Mouse (Mus musculus): ENCODE measurements around the gene Rnf144a.
A peak's percentile ranks its signal among the peaks of the same experiment; 100 is the strongest.

Gene Rnf144a

DNA sequence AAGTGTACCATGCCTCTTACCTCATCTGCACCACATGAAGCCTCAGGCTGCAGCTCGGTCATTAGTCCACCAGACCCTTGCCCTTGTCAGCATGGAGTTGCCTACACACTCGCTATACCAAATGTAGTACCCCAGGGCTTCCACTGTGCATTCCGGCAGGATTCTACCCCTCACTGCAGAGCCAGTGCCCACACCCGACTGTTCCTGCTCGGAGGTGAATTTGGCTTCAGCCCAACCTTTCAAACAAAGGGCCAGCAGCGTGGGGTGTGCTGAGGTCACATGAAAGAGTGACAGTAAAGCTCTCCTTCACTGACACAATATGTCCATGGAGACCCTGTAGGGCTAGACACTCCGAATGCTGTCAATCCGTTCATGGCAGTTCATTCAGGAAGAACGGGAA is 6.3 kb downstream of the Rnf144a start:
- no peak for DNase-seq

DNA sequence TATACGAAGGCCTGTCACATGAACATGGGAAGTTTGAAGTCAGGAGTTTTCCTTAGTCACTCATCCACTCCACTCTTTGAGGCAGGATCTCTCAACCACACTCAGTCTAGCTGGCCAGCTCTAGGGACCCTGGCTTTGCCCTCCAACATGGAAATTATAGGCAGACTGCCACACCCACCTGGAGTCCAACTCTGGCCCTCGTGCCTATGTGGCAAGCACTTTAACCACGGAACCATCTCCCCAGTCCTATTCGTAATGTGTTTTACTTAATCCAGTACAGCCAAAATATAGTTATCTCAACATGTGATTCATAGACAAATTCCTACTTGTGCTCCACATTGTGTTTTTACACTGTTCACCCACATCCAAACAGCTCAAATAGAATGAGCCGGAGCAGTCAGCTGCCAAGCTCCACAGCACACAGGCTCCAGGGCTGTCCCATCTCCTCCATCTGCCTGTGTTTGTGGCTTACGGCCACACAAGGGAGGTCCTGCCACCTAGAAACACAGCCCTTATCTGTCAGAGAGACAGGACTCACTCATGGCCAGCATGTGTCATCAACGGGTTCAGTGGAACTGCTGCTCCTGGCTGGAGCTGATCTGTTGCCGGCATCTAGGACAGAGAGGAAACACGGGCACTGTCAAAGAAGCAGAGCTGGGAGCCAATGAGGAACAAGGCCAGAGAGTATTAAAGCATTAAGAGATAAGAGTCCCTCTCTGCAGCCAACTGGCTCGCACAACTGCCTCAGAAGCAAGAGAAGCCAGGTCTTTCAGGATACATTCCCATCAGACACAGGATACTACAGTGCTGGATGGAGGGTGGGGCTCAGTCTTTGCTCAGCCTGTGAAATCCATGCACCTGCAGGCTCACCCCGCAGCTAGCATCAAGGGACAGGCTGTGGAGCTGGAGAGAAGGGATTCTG is 10.0 kb downstream of the Rnf144a start:
- DNase-seq = no peak

DNA sequence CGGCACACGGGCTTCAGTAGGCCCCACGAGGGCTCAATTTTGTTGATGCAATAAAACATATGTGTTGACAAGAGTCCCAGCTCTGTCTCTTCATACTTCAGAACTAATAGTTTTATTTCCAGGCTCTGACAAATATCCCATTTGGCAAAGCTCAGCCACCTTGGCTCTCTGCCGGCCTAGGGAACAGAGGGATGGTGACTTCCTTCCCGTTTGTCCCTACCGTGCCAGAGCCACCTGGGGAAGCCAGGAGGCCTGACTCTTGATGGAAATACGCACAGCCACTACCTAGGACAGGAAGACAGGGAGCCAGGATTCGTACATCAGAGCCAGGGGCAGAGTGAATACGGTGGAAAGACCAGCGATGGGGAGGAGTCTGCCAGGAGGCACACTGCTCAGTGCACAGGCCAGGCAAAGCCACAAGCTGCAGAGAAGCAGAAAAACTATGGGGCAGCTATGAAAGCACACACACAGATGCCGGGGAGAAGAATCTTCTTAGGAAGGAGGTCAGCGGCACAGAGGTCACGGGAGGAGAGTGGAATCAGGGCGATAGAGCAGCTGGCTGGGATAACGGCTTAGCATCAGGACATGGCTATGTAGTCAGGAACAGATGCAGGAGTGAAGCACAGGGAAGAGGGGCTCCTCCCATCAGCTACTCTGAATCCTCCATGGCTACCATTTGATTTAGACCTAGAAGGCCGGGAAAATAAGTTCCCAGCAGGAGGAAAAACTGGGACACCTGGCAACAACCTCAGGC is 11.5 kb downstream of the Rnf144a start:
- DNase-seq = no peak

DNA sequence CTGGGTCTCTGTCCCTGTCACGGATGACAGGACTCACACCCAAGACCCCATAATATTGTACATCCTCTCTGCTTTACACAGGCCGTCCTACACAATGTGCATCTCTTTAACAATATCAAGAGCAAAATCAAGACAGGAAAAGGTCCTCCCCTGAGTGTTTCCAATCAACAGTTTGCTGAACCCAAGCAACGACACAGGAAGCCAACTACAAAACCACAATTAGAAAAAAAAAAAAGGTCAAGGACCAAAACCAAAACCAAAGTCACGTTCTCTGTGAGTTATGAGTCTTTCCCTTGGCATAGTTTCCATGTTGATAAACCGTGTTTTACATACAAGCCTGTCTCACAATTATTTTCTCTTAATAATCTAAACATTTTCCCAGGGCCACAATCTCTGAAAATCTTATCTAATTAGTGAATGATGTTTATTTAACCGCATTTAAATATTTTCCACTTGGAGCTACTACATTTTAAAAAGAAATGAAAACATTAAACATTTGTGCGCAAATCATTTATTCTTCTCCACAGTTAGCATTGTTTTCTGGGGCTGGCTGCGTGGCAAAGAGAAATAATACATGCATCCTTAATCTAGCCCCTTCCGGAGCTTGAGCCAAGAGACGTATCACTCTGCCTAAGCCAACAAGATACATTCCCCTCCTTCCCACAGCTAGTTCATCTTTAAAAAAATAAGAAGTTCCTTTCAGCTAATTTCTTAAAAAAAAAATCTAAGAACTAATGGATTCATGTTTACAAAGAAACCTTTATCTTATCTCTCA is 13.2 kb downstream of the Rnf144a start:
- peak; percentile 41 to 45 for DNase-seq

DNA sequence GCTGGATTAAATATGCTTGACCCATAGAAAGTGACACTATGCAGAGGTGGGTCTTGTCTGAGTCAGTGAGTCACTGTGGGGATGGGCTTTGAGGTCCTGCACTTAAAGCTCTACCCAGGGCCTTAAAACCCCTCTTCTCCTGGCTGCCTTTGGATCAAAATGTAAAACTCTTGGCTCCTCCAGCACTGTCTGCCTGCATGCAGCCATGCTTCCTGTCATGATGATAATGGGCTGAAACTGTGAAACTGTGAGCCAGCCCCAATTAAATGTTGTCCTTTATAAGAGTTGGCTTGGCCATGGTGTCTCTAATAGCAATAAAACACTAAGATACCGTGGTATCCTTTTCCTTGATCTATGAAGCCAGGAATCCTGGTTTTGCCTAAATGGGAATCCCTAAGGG is 13.8 kb downstream of the Rnf144a start:
- DNase-seq = peak; percentile 19 to 25

DNA sequence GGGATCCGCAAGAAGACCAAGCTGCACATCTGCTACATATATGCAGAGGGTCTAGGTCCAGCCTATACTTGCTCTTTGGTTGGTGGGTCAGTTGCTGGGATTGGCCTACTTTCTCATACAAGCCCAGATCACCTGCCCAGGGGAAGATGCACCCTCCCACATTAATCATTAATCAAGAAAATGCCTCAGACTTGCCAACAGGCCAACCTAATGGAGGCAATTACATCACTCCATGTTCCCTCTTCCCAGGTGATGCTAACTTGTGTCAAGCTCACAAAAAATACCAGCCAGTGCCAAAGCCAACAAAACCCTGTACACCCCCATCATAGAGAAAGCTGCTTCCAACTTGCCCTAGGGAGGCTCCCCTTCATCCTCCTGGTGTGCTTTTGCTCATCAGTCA is 14.3 kb downstream of the Rnf144a start:
- no peak for DNase-seq

DNA sequence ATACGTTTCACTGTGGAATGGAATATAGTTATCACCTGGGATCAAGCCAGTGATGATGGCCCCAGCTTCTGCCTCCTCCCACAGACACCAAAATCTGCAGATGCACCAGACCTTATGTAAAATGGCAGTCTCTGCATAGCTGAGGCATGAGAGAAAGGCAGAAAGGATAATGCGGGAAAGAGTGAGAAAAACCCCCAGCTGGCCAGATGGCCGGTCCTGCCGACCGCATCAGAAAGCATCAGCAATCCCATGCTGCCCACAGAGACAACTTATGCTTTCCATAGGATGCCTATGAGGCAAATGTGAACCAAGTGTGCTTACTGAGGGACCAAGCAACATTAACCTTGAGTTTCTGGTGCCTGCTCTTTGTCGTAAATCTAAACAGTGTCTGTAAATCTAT is 15.7 kb downstream of the Rnf144a start:
- no peak for DNase-seq

DNA sequence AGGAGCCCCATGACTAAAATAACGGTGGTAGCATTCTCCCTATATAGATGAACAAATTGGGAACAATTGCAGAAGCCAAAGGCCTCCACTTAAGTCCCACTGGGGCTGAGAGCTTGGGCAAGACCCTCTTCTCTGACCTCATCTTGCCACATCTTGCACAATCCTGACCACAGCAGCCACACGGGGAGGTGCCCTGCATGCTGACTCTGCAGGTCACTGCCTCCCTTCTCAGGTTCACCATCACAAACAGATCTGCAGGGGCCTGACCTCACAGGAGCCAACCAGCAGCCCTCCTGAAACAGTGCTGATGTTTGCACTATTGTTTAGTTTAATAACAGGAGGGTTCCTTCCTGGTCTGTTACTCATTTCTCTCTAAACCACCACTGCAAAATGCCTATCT is 16.5 kb downstream of the Rnf144a start:
- no peak for DNase-seq

DNA sequence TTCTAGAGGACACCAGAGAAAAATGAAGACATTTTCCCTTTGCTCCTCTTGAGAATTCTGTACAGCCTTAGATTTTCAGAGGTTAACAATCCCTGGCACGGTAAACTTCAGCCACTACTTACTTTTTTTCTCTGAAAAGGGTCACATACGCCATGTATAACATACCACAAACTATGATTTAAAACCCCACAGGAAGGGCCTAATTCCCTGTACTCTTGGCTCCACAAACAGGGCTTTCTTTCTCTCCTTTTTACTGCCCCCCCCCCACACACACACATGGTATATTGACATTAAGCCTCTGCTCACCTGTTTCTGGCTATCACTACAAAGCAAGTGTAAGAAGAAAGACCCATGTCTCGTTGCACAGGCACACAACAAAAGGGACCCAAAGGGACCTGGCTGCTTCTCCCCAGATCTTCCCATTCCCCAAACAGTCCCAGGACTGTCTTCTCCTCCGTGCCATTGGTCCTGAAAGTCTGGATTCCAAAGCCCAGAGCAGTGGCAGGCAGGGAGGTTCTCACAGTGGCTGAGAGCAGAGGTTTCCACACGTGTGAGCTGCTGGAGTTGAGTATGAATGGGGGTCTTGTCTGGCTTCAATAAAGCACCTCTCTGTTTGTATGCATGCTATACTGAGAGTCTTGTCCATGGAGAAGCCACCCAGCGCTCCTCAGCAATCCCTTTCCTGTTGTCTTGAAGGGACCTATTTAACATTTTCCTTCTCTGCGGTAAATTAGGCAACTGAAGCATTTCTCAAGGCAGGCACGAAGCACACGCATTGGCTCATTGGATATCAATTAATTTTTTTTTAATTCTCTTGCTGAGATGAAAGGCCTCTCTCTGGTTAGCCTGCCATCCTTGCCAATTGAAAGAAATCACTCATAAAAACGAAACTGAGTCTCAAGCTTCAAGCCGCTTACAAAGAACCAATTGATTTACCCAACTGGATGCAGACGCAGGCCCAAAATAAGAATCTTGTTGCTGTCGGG is 20.3 kb downstream of the Rnf144a start:
- no peak for DNase-seq

DNA sequence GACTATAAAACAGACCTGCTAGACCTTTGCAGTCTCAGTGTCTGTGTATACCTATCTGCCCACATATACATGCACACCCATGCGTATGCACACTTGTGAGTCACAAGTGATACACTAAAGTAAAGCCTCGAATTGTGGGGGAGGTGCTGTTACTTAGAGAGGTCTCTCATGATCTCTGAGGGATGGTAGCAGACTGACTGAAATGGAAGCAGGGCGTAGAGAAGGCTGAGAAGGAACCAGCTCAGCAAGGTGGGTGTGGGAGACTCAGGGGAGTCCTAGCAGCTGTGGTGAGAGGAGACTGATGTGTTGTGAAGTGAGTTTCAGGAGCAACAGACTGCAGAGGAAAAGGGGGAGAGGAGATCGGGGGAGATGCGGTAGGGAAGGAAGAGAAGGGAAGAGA is 21.8 kb downstream of the Rnf144a start:
- DNase-seq = no peak

DNA sequence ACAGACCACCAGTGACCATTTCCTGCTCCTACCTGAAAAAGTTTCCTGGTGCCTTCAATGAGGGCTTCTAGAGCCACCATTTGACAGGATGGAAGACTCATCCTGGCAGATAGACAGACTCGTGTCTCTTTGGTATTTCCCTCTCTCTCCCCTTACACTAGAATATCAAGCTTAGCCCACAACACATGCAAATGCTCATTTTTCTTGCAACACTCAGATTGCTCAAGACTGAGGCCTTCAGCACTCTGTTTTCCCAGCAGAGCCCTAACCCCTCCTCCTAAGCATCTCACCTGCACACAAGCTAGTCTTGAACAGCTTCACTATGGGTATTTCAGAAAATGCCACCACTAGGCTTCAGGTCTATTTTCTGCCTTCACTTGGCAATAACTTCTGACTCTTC is 23.9 kb downstream of the Rnf144a start:
- DNase-seq = no peak

DNA sequence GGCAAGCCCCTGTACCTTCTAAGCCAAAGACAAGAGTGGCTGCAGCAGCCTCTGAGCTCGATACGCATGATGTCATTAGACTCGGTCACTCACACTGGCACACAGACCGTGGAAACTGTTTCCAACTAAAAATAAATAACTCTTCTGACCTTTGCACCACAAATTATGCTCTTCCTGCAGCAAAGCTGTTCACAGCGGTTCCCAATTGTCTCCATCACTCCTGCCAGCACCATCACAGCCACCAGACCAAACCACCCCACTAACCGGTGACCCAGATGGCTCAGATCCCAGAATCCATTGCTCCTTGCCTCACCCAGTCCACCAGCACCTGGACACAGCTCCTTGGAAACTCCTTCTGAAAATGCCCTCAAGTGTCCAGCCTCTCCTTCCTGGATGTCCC is 27.5 kb downstream of the Rnf144a start:
- no peak for DNase-seq

DNA sequence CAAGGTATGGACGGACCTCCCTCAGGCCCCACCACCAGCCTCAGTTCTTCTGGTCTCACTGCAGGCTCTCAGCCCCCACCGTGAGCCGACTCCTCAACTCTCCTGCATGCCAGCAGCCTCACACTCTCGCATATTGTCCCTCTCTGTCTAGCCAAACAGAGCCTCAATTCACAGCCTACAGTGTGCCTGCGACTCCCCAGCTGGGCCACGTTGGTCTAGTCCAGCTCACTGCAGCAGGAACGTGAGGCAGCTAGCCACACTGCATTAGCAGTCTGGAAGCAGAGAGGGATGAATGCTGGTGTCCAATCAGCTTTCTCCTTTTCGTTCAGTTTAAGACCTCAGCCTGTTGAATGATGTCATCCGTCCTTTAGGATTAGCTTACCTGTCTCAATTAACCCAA is 28.1 kb downstream of the Rnf144a start:
- no peak for DNase-seq

DNA sequence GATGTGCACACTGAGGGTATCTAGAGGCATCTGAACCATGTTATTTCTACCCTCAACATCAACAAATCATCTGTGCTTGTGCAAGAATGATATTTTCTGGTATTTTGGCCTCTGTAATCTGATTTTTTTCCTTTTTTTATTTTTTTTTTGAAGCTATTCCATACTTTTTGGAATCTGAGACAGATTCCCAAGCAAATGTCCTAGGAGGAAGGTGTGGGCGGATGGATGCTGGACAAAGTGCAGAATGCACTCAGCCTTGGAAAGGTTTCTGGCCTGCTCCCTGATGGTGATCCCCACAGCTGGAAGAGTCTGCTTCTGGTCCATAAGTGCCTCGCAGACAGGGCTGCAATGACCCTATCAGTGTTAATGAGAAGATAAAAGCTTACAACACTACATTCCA is 28.9 kb downstream of the Rnf144a start:
- no peak for DNase-seq

DNA sequence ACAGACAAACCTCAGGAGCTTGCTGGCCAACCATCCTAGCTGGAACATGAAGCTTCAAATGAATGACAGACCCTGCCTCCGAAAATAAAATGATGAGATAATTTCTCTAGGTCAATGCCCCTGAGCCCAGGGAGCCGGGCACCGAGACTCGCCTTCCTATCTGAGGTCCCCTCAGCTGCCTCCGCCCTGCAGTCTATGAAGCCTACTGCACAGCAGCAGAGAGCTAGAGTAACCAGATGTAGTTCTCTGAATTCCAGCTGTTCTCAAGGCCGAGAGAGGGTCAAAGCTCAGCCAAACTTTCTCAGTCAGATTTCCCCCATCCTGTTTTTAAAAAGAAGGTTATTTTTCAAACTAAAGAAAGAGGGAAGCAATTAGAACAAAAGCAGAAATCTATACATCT is 29.3 kb downstream of the Rnf144a start:
- no peak for DNase-seq

DNA sequence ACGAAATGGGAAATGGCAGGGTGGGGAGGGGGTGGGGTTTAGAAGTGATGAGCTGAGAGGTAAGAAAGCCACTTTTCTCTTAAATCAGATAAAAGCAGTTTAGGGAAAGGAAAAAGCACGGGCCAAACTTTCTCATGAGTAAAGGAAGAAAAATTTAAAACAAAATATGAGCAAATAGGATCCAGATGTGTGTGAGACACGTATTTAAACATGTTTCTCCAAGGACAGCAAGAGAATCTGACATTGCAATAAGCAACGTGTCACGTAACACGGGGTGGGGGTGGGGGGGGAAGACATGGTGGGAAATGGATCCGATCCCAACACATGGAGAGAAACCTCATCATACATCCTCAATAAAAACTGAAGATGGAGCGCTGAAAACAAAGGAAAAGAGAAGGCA is 33.3 kb downstream of the Rnf144a start:
- no peak for DNase-seq

DNA sequence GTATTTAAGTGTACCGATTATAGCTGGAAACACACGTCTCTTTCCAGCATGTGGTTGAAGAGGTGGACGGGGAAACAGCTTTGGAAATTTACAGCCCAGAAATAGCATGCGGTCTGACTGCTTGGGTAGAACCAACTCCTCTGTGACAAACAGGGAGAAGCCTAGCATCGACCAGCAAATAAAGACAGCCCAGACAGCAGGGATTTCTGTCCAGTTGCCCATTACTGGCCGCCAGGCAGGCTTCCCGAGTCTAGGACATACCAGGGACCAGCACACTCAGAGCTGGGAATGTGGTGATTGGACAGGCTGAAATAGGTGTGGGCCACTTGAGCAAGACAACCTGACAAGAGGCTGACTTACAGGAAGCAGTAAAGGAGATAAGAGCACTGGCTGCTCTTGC is 35.3 kb downstream of the Rnf144a start:
- DNase-seq = no peak

DNA sequence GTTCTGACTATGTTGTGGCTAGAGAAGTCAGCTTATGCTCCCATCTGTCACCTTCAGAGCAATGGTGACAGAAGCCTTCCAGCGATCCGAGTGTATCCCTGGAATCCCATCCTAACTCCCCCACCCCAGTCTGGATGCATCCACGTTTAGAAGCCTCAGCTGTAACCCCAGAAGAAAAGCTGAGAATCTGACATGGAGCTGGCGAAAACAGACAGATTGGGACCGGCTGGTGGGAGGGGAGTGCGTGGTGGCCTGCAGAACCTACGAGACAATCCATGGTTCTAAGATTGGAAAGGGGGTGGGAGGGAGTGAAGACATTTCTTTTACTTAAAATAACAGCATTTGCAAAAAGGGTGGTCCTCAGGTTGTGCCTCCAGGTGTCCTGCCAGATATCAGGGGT is 37.4 kb downstream of the Rnf144a start:
- DNase-seq = no peak

DNA sequence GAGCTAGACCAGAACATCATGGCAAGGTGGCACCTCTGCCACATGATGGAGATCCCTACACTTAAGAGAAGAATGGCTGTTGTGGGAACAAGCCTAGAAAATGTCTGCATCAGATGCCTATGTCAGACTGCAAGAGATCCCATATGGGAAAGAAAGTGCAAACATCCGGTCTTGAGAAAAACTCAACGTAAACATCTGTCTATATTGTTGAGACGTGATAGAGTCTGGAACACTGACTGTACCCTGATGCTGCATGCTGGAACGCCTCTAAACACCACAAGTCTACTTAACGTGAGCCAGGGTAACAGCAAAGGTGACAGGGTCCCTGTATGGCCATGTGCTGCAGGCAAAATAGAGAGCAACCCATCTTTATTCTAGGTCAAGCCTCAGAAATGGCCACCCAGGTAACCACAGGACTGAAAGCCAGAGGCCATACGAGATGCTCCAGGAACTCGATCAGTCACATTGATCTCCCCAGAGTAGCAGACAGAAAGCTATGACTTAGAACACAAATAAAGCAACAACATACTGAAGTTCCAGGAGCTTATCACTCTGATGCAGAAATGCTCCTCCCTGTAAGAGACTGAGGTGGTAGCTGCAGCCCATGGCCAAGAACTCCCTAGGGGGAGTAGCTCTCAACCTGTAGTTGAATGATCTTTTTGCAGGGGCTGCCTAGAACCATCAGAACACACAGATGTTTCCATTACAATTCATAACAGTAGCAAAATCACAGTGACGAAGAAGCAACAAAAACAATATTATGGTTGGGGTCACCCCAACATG is 38.3 kb downstream of the Rnf144a start:
- DNase-seq = no peak

DNA sequence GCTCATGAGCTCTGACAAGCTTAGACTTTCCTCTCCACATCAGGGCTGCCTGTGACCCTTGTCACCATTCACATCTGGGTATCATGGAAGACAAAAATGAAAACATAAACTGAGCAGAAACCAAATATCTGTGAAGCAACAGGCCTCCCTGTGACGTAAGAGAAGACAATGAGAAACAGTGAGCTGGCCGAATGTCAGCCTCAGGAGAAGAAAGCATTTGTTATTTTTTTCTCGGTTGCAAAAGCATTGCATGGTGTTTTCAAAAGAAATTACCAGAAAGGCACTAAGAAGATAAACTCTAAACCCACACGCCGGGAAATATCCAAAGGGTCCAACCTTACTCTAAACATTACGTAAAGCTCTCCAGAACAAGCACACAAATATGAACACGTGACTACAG is 41.3 kb downstream of the Rnf144a start:
- DNase-seq = no peak

DNA sequence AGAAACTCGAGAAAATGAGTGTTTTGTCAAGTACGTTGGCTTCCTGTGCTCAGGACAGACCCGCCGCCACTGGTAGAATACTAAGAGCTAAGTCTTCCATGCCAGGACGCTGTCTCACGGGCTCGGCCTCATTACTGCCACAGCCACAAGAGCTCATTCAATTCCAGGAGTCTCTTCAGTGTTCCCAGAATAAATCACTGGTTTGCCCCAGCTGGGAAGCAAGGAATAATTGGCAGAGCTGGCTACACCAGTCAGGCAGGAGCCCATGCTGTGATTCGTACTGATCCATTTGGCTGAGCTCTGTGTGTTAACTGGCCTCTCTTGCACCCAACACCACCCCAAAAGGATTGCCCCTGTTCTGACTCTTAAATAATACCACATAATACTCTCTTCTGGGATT is 45.0 kb downstream of the Rnf144a start:
- DNase-seq = no peak
